Mouse (Mus musculus) right cerebral cortex, adult 18-20 months (tissue): ENCODE results near the gene Ccdc130.
A peak's percentile ranks its signal among the peaks of the same experiment; 100 is the strongest.

ENCODE experiments used
- DNase-seq: peaks from one replicate; pipeline ENCODE4 v3.0.0; 2022; ENCODE audit warnings: mixed read lengths

Gene Ccdc130

GRCm38 (mm10) chr8:84236998-84237473, 33.1 kb downstream of the Ccdc130 start, which contains the start of gene Zswim4:
Zswim4 (minus strand) TSS chr8:84237055.
- DNase-seq, result peak; percentile 99

GRCm38 (mm10) chr8:84236410-84236997, 33.7 kb downstream of the Ccdc130 start:
- DNase-seq, result no peak

DNA sequence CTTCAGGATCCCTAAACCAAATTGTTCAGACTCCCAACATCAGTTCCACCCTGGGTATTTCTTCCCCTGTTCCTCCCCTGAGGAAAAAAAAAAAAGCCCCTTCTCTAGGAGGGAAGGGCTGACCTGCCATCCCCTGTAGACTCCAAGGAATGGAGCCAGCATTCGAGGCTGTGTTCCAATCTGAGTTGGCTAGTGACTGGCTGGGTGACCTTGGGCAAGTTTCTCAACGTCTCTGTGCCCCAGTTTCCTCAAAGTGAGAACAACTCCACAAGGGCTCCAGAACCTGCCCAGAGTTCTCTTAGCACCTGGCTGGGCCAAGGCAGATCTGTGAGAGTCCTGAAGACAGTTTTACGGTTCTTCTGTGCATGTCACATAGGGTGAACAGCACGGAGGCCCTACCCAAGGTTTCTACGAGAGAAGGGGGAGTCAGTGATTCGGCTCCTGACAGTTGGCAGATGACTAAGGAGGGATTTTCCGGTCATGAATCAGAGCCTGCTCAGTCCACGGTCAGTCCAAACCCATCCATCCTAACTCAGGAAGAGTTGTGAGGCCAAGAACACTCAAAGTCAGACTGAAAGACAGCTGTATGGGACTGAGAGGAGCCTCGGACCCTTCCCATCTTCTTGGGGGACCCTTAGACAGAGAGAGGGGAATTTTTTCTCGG, 34.3 kb downstream of the Ccdc130 start:
- no peak for DNase-seq

DNA sequence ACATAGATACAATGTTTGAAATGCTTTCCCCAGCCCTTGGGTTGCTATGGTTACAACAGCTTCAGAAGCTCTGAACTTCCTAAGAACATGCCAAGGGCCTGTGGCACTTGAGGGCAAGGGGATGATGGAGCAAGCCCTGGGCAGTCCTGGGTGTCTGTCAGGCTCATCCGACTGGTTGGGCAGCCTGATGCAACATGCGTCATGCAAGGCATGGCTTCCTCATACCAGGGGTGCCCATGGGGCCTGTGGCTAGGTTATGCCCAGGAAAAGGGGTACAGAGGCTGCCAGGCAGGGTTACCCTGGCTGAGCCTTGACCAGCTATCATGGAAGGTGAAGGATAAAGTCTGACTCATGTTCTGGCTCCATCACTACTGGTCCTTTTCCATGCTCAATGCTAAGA, 37.1 kb downstream of the Ccdc130 start:
- DNase-seq, result no peak

DNA sequence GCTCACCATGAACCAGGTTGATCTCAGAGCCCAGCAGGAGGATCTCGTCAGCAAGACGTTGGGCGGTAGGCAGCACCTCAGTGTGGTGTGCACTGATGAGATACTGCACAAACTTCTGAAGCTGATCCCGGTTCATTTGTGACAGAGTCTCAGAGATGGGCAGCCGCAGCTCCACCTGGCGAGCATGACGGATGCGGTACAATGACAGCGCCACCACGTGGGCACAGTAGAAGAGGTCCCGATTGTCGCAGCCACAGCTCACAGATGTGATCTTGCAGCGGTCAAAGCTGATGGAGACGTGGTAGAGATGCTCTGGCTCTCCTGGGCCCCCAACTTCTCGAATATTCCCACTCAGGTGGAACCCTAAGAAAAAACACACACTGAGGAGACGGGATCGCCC, 39.4 kb downstream of the Ccdc130 start:
- DNase-seq, result no peak

DNA sequence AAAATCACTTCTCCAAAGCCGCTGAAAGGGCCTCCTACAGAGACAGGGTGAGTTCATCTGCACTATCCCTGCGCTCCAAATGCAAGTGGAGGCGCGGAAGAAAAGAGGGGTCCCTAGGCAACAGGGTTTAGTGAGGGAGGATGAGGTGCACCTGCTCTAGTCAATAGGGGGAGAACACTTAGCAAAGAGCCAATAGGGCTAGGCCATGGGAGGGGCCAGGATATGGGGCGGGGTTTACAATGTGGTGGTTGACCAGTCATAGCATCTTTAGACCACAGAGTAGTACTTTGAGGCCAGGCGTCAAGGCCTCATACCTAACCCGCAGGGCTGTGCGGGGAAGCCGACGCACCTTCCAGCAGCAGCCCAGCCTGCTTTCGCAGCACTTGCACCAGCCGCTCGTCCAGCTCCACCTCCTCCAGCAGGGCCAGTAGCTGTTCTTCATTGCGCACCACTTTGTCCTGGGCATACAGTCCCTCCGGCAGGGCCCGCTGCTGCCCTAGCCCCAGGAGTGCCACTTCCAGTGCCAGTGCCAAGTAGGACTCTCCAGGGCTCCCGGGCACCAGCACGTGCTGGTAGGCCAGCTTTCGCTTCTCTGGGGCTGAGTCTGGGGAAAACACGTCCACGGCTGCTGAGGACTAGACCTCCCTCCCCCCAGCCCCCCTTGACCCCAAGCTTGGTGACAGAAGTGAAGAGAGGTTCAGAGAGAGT, 46.7 kb downstream of the Ccdc130 start:
- DNase-seq, result no peak

GRCm38 (mm10) chr8:84222566-84223165, 47.5 kb downstream of the Ccdc130 start:
- no peak for DNase-seq

GRCm38 (mm10) chr8:84220105-84220504, 50.1 kb downstream of the Ccdc130 start:
- DNase-seq, result no peak

DNA sequence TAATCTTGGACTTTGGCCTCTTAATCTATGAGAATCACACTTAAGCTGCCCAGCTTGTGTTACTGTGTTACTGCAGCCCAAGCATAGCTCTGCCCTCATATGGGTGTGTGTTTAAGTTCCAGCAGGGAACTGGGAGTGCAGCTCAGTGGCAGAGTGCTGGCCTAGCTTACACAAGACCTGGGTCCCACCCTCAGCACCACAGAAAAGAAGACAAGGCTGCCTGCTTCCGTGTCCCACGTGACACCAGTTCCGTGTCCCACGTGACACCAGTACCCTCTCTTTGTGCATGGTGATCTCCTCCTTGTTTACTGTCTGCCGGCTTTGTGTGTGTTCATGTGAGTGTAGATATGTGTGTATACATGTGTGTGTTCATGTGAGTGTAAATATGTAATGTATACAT, 52.0 kb downstream of the Ccdc130 start:
- DNase-seq, result no peak

GRCm38 (mm10) chr8:84217206-84217605, 53.0 kb downstream of the Ccdc130 start:
- DNase-seq, result no peak

- DNase-seq, result no peak
Measured at GRCm38 (mm10) chr8:84213277-84213676, 56.9 kb downstream of the Ccdc130 start.

- DNase-seq, result no peak
Measured at GRCm38 (mm10) chr8:84211881-84212563, 58.2 kb downstream of the Ccdc130 start.

- DNase-seq, result no peak
Measured at GRCm38 (mm10) chr8:84211202-84211601, 59.0 kb downstream of the Ccdc130 start.

- peak; percentile 84 for DNase-seq
Measured at GRCm38 (mm10) chr8:84210167-84210791, 59.9 kb downstream of the Ccdc130 start.

DNA sequence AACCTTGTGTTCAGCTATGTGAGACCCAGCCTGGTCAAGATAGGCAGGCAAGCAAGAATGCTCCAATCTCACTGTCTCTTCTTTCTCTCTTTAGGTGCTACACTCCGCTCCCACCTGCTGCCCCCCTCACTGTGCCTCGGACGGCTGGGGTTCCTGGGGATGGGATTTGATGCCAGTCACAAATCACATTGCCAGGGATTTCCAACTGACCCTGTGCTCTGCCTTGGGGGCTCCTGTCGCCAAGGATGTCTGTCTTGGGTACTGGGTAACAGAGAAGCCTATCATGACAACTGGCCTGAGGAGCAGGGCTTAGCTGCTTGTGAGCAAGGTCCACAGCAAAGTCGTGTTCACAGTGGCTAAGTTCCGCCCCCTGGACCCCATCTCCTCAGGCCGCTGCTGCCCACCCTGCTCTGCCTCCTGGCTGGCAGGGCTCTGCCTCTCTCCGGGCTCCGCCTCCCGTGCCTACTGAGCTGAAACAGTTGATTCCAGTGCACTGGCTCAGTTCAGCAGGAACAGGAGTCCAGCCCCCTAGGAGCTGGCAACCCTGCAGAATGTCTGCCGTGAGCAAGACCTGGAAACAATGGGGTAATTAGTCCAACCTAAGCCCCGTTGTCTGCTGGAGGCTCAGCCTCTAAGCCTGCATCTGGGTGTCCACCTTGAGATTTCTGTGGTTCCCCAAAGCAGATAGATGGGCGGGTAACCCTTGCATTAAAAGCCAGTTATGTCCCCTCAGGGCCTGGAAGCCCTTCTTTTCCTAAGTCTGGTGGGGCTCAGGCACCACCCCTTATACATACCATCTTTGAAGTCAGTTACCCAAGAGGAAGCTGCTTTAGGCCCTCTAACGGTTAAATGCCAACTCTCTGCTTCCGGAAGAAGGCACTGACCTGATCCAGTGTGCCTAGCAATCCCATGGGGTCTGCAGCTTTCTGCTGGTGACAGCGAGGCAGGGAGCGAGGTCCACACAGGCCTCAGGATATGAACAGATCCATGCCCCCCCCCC, 61.5 kb downstream of the Ccdc130 start:
- DNase-seq, result no peak

GRCm38 (mm10) chr8:84207811-84208210, 62.4 kb downstream of the Ccdc130 start:
- DNase-seq, result no peak
